Mouse (Mus musculus): ENCODE measurements around the gene Zfp991.
"Not testable (repeated sequence)": the region's sequence is repeated elsewhere in the genome, so short reads cannot be mapped to it uniquely, and the experiment has no call there.

- TF ChIP-seq CTCF, EP300 (IDR thresholded peaks at IDR 0.05; ENCODE audit: low read depth): not testable (repeated sequence)
Observed at GRCm38 (mm10) chr4:147170547-147170946, 38.7 kb downstream of the Zfp991 start.
